Mouse (Mus musculus): ENCODE results near the gene Lgr4. TPM values are rescaled to one million over a fixed set of nuclear protein-coding genes. Genes with fewer than 3 reads are reported as not detected.

Gene Lgr4
- total RNA-seq, 1 experiment, result 68.9 TPM

DNA sequence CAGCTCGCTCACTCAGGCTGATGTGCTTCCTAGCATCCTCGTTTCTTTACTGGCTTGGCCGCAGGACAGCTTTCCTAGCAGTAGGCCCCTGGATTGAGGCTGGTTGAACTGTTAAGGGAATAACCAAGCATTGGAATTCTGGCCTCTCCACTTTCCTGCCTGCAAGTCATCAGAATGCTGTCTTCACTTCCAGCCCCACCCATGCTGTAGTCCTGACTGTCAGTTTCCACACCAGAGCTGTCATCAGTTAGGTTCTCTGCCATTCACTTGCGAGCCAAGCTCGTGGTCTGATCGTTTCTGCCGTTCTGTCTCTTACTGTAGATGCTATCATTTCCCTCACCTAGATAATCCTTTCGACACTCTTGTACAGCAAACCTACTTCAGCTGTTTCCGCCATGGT, 27.5 kb downstream of the Lgr4 start:
- no peak for TF ChIP-seq ZC3H11A (IDR thresholded peaks at IDR 0.05; ENCODE audit: borderline replicate concordance, low read depth, low read length)
- no peak for TF ChIP-seq HCFC1 (IDR thresholded peaks at IDR 0.05; ENCODE audit: borderline replicate concordance, insufficient read depth, low read length)
- TF ChIP-seq ZNF384 (IDR thresholded peaks at IDR 0.05; ENCODE audit: low read depth, low read length), result no peak
- no peak for TF ChIP-seq MAFK (IDR thresholded peaks at IDR 0.05; ENCODE audit: insufficient read depth, low read depth, low read length)
- TF ChIP-seq CHD2 (IDR thresholded peaks at IDR 0.05; ENCODE audit: low read depth, low read length), result no peak
- Histone ChIP-seq H3K36me3 (ENCODE audit: control insufficient read depth, insufficient read depth, low read length, poor library complexity, severe bottlenecking) (no peaks in the 10 kb centered on the region; the same call in 1 of the 2 replicates), H3K9me3 (ENCODE audit: control insufficient read depth, insufficient read depth, low read depth, low read length) (no peaks in the 10 kb centered on the region), H3K4me3 (ENCODE audit: insufficient read depth in 1 of 2, low read depth in 1 of 2, low read length in 2 of 2, poor library complexity in 1 of 2, severe bottlenecking in 1 of 2) (no peak overlapping the region), H3K4me1 (ENCODE audit: control insufficient read depth in 2 of 2, insufficient read depth in 2 of 2, low read length in 2 of 2, poor library complexity in 1 of 2) (peaks cover 4 to 19% of the 10 kb centered on the region in 2 experiments), H3K27ac (ENCODE audit: insufficient read depth, low read depth, low read length, poor library complexity, severe bottlenecking) (no peak overlapping the region), H3K9ac (ENCODE audit: insufficient read depth, low read depth, low read length, poor library complexity, severe bottlenecking) (no peak overlapping the region)
- in situ Hi-C loops (cut with MboI; ENCODE audit: low sequenced_read_pairs in 2 of 2, unreplicated experiment in 2 of 2), result no loop called here
- DNase-seq (ENCODE audit: low read depth, low spot score), result no peak

DNA sequence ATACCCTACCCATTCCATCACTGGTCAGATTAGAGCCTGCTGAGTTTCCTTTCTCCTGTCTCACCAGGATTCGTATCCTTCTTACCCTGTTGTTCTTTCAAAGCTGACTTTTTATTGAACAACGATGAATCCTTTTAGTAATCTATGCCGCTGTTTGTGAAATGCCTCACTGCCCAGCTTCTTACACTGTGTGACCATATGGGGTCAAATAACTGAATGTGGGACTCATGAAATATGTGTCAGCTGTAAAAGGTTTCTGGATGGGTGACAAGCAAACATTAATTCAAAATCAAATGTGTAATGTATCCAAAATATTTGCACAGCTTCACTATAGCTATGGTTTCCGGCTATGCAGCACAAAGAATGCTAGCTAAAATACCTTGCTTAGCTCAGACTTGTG, 28.1 kb downstream of the Lgr4 start:
- H3K4me3 ChIP-seq (ENCODE audit: insufficient read depth in 1 of 2, low read depth in 1 of 2, low read length in 2 of 2, poor library complexity in 1 of 2, severe bottlenecking in 1 of 2), result no peak overlapping the region
- peaks cover 4 to 19% of the 10 kb centered on the region in 2 experiments for H3K4me1 ChIP-seq (ENCODE audit: control insufficient read depth in 2 of 2, insufficient read depth in 2 of 2, low read length in 2 of 2, poor library complexity in 1 of 2)
- H3K27ac ChIP-seq (ENCODE audit: insufficient read depth, low read depth, low read length, poor library complexity, severe bottlenecking), result no peak overlapping the region
- in situ Hi-C loops (cut with MboI; ENCODE audit: low sequenced_read_pairs in 2 of 2, unreplicated experiment in 2 of 2), result no loop called here
- no peak overlapping the region for H3K9ac ChIP-seq (ENCODE audit: insufficient read depth, low read depth, low read length, poor library complexity, severe bottlenecking)
- no peak for TF ChIP-seq ZNF384 (IDR thresholded peaks at IDR 0.05; ENCODE audit: low read depth, low read length)
- no peak for DNase-seq (ENCODE audit: low read depth, low spot score)
- no peaks in the 10 kb centered on the region; the same call in 1 of the 2 replicates for H3K36me3 ChIP-seq (ENCODE audit: control insufficient read depth, insufficient read depth, low read length, poor library complexity, severe bottlenecking)
- no peaks in the 10 kb centered on the region for H3K9me3 ChIP-seq (ENCODE audit: control insufficient read depth, insufficient read depth, low read depth, low read length)

DNA sequence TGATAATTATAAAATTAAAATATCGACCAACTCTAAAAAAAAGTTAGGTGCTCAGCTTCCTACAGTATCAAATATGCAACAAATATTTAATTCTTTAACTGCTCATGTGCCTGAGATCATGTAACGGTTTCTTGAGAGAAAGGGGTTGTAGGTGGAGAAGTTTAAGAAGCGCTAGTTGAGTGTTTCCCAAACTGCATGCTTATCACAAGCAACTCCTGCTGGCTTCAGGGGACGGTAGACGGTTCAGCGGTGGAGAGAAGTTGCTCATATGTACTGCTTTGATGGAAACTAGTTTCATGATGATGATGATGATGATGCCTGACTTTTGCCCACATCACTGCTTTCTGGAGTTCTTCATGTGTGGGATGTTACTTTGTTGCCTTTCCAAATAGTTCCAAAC, 29.0 kb downstream of the Lgr4 start:
- DNase-seq (ENCODE audit: low read depth, low spot score), result no peak
- no peak overlapping the region for H3K27ac ChIP-seq (ENCODE audit: insufficient read depth, low read depth, low read length, poor library complexity, severe bottlenecking)
- H3K4me3 ChIP-seq (ENCODE audit: insufficient read depth in 1 of 2, low read depth in 1 of 2, low read length in 2 of 2, poor library complexity in 1 of 2, severe bottlenecking in 1 of 2), result no peak overlapping the region
- no peaks in the 10 kb centered on the region for H3K9me3 ChIP-seq (ENCODE audit: control insufficient read depth, insufficient read depth, low read depth, low read length)
- no peaks in the 10 kb centered on the region; the same call in 1 of the 2 replicates for H3K36me3 ChIP-seq (ENCODE audit: control insufficient read depth, insufficient read depth, low read length, poor library complexity, severe bottlenecking)
- TF ChIP-seq CHD2 (IDR thresholded peaks at IDR 0.05; ENCODE audit: low read depth, low read length) (no peak), ZC3H11A (IDR thresholded peaks at IDR 0.05; ENCODE audit: borderline replicate concordance, low read depth, low read length) (no peak), ZNF384 (IDR thresholded peaks at IDR 0.05; ENCODE audit: low read depth, low read length) (no peak), HCFC1 (IDR thresholded peaks at IDR 0.05; ENCODE audit: borderline replicate concordance, insufficient read depth, low read length) (no peak), MAFK (IDR thresholded peaks at IDR 0.05; ENCODE audit: insufficient read depth, low read depth, low read length) (no peak)
- in situ Hi-C loops (cut with MboI; ENCODE audit: low sequenced_read_pairs in 2 of 2, unreplicated experiment in 2 of 2), result no loop called here
- peaks cover 4 to 19% of the 10 kb centered on the region in 2 experiments for H3K4me1 ChIP-seq (ENCODE audit: control insufficient read depth in 2 of 2, insufficient read depth in 2 of 2, low read length in 2 of 2, poor library complexity in 1 of 2)
- H3K9ac ChIP-seq (ENCODE audit: insufficient read depth, low read depth, low read length, poor library complexity, severe bottlenecking), result no peak overlapping the region

DNA sequence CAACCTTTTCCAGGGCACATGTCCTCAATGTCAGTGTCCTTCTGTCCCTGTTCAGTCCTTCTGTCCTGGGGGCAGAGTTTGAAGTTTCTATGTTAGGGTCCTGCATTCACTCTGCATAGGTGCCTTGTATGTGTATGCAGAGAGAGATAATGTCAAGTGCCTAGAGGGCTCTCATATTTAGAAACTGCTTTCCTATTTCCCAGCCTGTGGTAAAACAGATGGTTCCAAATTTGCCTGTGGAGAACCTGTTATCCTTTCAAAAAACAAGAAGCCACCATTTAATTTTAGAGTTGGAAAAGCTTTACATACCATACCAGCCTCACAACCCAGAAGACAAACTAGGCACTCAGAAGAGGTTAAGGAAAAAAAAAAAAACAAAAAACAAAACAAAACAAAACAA, 32.1 kb downstream of the Lgr4 start:
- DNase-seq (ENCODE audit: low read depth, low spot score), result no peak
- no peak overlapping the region for H3K9ac ChIP-seq (ENCODE audit: insufficient read depth, low read depth, low read length, poor library complexity, severe bottlenecking)
- in situ Hi-C loops (cut with MboI; ENCODE audit: low sequenced_read_pairs in 2 of 2, unreplicated experiment in 2 of 2), result no loop called here
- TF ChIP-seq ZNF384 (IDR thresholded peaks at IDR 0.05; ENCODE audit: low read depth, low read length) (no peak), HCFC1 (IDR thresholded peaks at IDR 0.05; ENCODE audit: borderline replicate concordance, insufficient read depth, low read length) (no peak), MAFK (IDR thresholded peaks at IDR 0.05; ENCODE audit: insufficient read depth, low read depth, low read length) (no peak), ZC3H11A (IDR thresholded peaks at IDR 0.05; ENCODE audit: borderline replicate concordance, low read depth, low read length) (no peak), CHD2 (IDR thresholded peaks at IDR 0.05; ENCODE audit: low read depth, low read length) (no peak)
- no peaks in the 10 kb centered on the region for H3K9me3 ChIP-seq (ENCODE audit: control insufficient read depth, insufficient read depth, low read depth, low read length)
- peaks cover 4 to 7% of the 10 kb centered on the region in 2 experiments; a peak in 3 of 4 replicates for H3K4me1 ChIP-seq (ENCODE audit: control insufficient read depth in 2 of 2, insufficient read depth in 2 of 2, low read length in 2 of 2, poor library complexity in 1 of 2)
- no peak overlapping the region for H3K4me3 ChIP-seq (ENCODE audit: insufficient read depth in 1 of 2, low read depth in 1 of 2, low read length in 2 of 2, poor library complexity in 1 of 2, severe bottlenecking in 1 of 2)
- no peak overlapping the region for H3K27ac ChIP-seq (ENCODE audit: insufficient read depth, low read depth, low read length, poor library complexity, severe bottlenecking)
- no peaks in the 10 kb centered on the region; the same call in 1 of the 2 replicates for H3K36me3 ChIP-seq (ENCODE audit: control insufficient read depth, insufficient read depth, low read length, poor library complexity, severe bottlenecking)

DNA sequence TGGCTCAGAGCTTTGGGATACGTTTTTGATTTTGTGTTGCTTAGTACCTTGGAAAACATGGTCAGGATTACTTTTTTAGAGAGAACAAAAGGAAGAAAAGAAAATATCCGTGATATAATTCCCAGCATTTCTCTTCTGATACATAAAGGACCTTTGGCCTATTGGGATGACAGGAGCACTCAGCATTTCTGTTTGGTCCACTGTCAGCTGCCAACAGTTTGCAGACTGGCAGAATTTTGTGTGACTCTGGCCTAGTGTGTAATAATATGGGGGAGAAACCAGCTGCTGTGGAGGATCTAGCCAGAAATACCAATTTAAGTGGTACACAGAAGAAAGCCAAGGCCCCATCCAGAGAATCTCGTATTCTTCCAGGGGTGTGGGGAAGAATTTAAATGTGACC, 32.9 kb downstream of the Lgr4 start:
- in situ Hi-C loops (cut with MboI; ENCODE audit: low sequenced_read_pairs in 2 of 2, unreplicated experiment in 2 of 2), result no loop called here
- H3K9me3 ChIP-seq (ENCODE audit: control insufficient read depth, insufficient read depth, low read depth, low read length), result no peaks in the 10 kb centered on the region
- H3K27ac ChIP-seq (ENCODE audit: insufficient read depth, low read depth, low read length, poor library complexity, severe bottlenecking), result no peak overlapping the region
- H3K9ac ChIP-seq (ENCODE audit: insufficient read depth, low read depth, low read length, poor library complexity, severe bottlenecking), result no peak overlapping the region
- no peak overlapping the region for H3K4me3 ChIP-seq (ENCODE audit: insufficient read depth in 1 of 2, low read depth in 1 of 2, low read length in 2 of 2, poor library complexity in 1 of 2, severe bottlenecking in 1 of 2)
- no peak for DNase-seq (ENCODE audit: low read depth, low spot score)
- peaks cover 0 to 9% of the 10 kb centered on the region in 2 experiments; a peak in 1 of 4 replicates for H3K4me1 ChIP-seq (ENCODE audit: control insufficient read depth in 2 of 2, insufficient read depth in 2 of 2, low read length in 2 of 2, poor library complexity in 1 of 2)
- H3K36me3 ChIP-seq (ENCODE audit: control insufficient read depth, insufficient read depth, low read length, poor library complexity, severe bottlenecking), result peaks cover 2% of the 10 kb centered on the region; the same call in 1 of the 2 replicates
- TF ChIP-seq ZC3H11A (IDR thresholded peaks at IDR 0.05; ENCODE audit: borderline replicate concordance, low read depth, low read length) (no peak), CHD2 (IDR thresholded peaks at IDR 0.05; ENCODE audit: low read depth, low read length) (no peak), HCFC1 (IDR thresholded peaks at IDR 0.05; ENCODE audit: borderline replicate concordance, insufficient read depth, low read length) (no peak), ZNF384 (IDR thresholded peaks at IDR 0.05; ENCODE audit: low read depth, low read length) (no peak), MAFK (IDR thresholded peaks at IDR 0.05; ENCODE audit: insufficient read depth, low read depth, low read length) (no peak)
